Mouse (Mus musculus): ENCODE measurements around the gene 1700074P13Rik. TPM values are rescaled to one million over a fixed set of nuclear protein-coding genes. Genes with fewer than 3 reads are reported as not detected.

The 1700074P13Rik gene
- polyA plus RNA-seq, 1 experiment from 2014 or later, result not detected

DNA sequence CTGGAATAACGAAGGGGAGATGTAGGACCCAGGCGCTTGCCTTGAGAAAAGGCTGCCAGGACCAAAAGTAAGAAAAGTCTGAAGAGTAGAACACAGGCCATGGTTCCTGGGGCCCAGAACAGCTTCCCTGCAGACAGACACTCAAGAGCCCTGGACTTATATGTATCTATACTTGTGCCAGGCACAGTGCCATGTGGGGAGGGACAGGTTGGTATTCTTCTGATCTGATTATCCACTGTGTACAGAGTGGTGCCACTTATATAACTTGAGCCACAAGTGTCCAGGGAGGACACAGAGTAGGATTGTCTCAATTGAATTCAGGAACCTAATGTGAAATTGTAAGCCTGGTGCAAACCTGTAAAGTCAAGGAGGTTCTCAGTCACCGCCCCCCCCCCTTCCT lies 53.0 kb downstream of the 1700074P13Rik start, which contains the start of gene Moxd2:
Gene Moxd2 (minus strand): TSS at position 101 of the 400 bp plus-strand sequence.
- no peak within 1 kb of the TSS for H3K4me2 ChIP-seq (ENCODE audit: low read length)
- H3K9me3 ChIP-seq (ENCODE audit: control insufficient read depth, low read length), result no peaks in the 10 kb centered on the region
- no peaks in the 10 kb centered on the region for H3K27me3 ChIP-seq (replicated peaks; ENCODE audit: control insufficient read depth, insufficient read depth, low read length)
- H3K4me1 ChIP-seq (ENCODE audit: control insufficient read depth, insufficient read depth, low read depth, low read length), result no peaks in the 10 kb centered on the region
- WGBS, result 95% methylated on average over 3 of the region's 3 CpGs
- no peak for ATAC-seq
- no peak within 1 kb of the TSS for H3K9ac ChIP-seq (ENCODE audit: low read depth, low read length)
- no peaks in the 10 kb centered on the region for H3K36me3 ChIP-seq (ENCODE audit: control insufficient read depth, insufficient read depth, low read length)
- no peak within 1 kb of the TSS for H3K4me3 ChIP-seq (ENCODE audit: low read length)
- H3K27ac ChIP-seq (ENCODE audit: low read depth, low read length), result no peak within 1 kb of the TSS

Other genes with a start within 250 kb of the 1700074P13Rik start
- gene Moxd2, start 53.1 kb downstream of the 1700074P13Rik start, polyA plus RNA-seq (2015; fragmentation: Nextera tagmentation; extraction: Ambion mirVana), result not detected in 2 replicates
- not detected in 2 replicates for gene Prss58, start 40.2 kb downstream of the 1700074P13Rik start, polyA plus RNA-seq (2015; fragmentation: Nextera tagmentation; extraction: Ambion mirVana)
- gene Gm4744, start 11.3 kb upstream of the 1700074P13Rik start, polyA plus RNA-seq (2015; fragmentation: Nextera tagmentation; extraction: Ambion mirVana), result not detected in 2 replicates
- not detected in 2 replicates for gene 1810009J06Rik, start 24.2 kb upstream of the 1700074P13Rik start, polyA plus RNA-seq (2015; fragmentation: Nextera tagmentation; extraction: Ambion mirVana)
- gene Gm2663, start 58.9 kb upstream of the 1700074P13Rik start, polyA plus RNA-seq (2015; fragmentation: Nextera tagmentation; extraction: Ambion mirVana), result not detected in 2 replicates
- gene 2210010C04Rik, start 95.0 kb upstream of the 1700074P13Rik start, polyA plus RNA-seq (2015; fragmentation: Nextera tagmentation; extraction: Ambion mirVana), result not detected in 2 replicates